In the genomic region with DNA sequence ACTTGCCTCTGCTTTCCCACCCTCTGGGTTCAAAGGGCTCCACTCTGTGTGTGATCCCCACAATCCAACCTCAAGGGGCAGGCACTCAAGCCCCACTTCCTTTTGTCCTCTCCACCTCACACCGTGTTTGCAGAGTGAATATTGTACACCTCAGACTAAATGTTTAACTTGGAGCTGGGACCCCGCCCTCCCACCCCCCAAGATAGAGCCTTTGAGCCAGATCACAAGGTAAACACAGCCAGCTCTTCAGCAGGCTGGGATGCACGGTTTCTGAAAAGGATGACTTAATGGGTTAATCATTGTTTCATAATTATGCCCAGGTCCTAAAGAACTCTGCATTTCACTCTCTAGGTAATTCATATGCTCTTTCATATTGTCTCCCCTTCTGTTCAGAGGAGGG, we compare ENCODE assay signal across 16 mouse cellular contexts. TPM values are rescaled to one million over a fixed set of nuclear protein-coding genes. Genes with fewer than 3 reads are reported as not detected.
DNase-seq lines count a peak whose midpoint lies in the region; ATAC-seq and TF ChIP-seq lines count a peak whose summit lies in the region.
"Had no signal": no experiment of that assay in that cellular context is flagged by ENCODE, and none has a peak within 500 bp of the region (broad histone marks: within the 10 kb centered on the region; RNA-seq: fewer than 3 reads in every experiment).

No protein-coding gene starts in this region.

- ATAC-seq in liver, embryonic 16.5 days (ENCODE audit: low read depth), result peak; percentile 9; the same call in 1 of the 2 replicates
- peak; percentile 55 for ATAC-seq in intestine, postnatal 0 days
- peak; percentile 18 for ATAC-seq in kidney, embryonic 16.5 days (ENCODE audit: low FRiP score, low TSS enrichment)
- no peak for ATAC-seq in stomach, embryonic 14.5 days (ENCODE audit: insufficient number of reproducible peaks, insufficient read depth, low FRiP score, low read depth)
- ATAC-seq in monocyte, adult 5-6 weeks (replicated peaks; ENCODE audit: insufficient number of reproducible peaks, low FRiP score, low TSS enrichment, poor library complexity, severe bottlenecking), result no peak
- ATAC-seq: forebrain, postnatal 0 days; midbrain, embryonic 15.5 days had no signal

- WGBS in liver, embryonic 16.5 days (ENCODE audit: insufficient replicate concordance), result 43% methylated on average over 3 of the region's 3 CpGs
- 11% methylated on average over 3 of the region's 3 CpGs for WGBS in intestine, postnatal 0 days
- WGBS in kidney, embryonic 16.5 days, result 49% methylated on average over 3 of the region's 3 CpGs
- 34% methylated on average over 3 of the region's 3 CpGs for WGBS in stomach, embryonic 14.5 days

- H3K27me3 ChIP-seq in liver, embryonic 16.5 days (ENCODE audit: control insufficient read depth, insufficient read depth, low read depth, low read length), result no peaks in the 10 kb centered on the region
- H3K27me3 ChIP-seq in intestine, postnatal 0 days (replicated peaks; ENCODE audit: control insufficient read depth, insufficient read depth, low read length), result no peaks in the 10 kb centered on the region
- no peaks in the 10 kb centered on the region for H3K27me3 ChIP-seq in kidney, embryonic 16.5 days (ENCODE audit: insufficient read depth, low read length)
- H3K27me3 ChIP-seq in stomach, embryonic 14.5 days (ENCODE audit: control insufficient read depth, insufficient read depth, low read length), result no peaks in the 10 kb centered on the region
- H3K27me3 ChIP-seq: embryonic facial prominence, embryonic 12.5 days; midbrain, embryonic 15.5 days had no signal

- H3K4me1 ChIP-seq in liver, embryonic 16.5 days (ENCODE audit: control insufficient read depth, low read depth, low read length), result peaks cover 3% of the 10 kb centered on the region
- H3K4me1 ChIP-seq in intestine, postnatal 0 days (replicated peaks; ENCODE audit: control insufficient read depth, insufficient read depth, low read length), result peaks cover 13% of the 10 kb centered on the region
- H3K4me1 ChIP-seq in kidney, embryonic 16.5 days (ENCODE audit: insufficient read depth, low read length), result peaks cover 37% of the 10 kb centered on the region
- H3K4me1 ChIP-seq in stomach, embryonic 14.5 days (ENCODE audit: control insufficient read depth, insufficient read depth, low read length), result peaks cover 10% of the 10 kb centered on the region

- no peak for DNase-seq in liver
- DNase-seq in left cerebral cortex, postnatal 36 days (ENCODE audit: low spot score in 2 of 2), result no peak
- DNase-seq in heart, postnatal 4 days, result no peak
- DNase-seq: adrenal gland, postnatal 25 days; cerebellum, adult 18-20 months; forebrain, postnatal 0 days; lung, adult 2 months; thymus, postnatal 36 days had no signal

- intact Hi-C loops in left cerebral cortex, postnatal 36 days (cut with DNase I), result loop anchor here (5.0 kb wide), 2 partner anchors 133 to 148 kb away; no protein-coding TSS in a partner anchor

- H3K9ac ChIP-seq in liver, embryonic 16.5 days (ENCODE audit: low read depth, low read length), result no peak overlapping the region
- no peak overlapping the region; the same call in 1 of the 2 replicates for H3K9ac ChIP-seq in intestine, postnatal 0 days (ENCODE audit: low read depth, low read length)
- H3K9ac ChIP-seq in kidney, embryonic 16.5 days (replicated peaks; ENCODE audit: low read length), result no peak overlapping the region; the same call in 1 of the 2 replicates
- no peak overlapping the region for H3K9ac ChIP-seq in stomach, embryonic 14.5 days (replicated peaks; ENCODE audit: low read depth, low read length)
- H3K9ac ChIP-seq: embryonic facial prominence, embryonic 12.5 days; forebrain, postnatal 0 days; midbrain, embryonic 15.5 days had no signal

- H3K9me3 ChIP-seq in liver, embryonic 16.5 days (replicated peaks; ENCODE audit: control insufficient read depth, low read length), result no peaks in the 10 kb centered on the region
- no peaks in the 10 kb centered on the region for H3K9me3 ChIP-seq in intestine, postnatal 0 days (ENCODE audit: control insufficient read depth)
- H3K9me3 ChIP-seq in kidney, embryonic 16.5 days (ENCODE audit: low read length), result no peaks in the 10 kb centered on the region
- H3K9me3 ChIP-seq in stomach, embryonic 14.5 days (ENCODE audit: control insufficient read depth, low read depth, low read length), result no peaks in the 10 kb centered on the region
- H3K9me3 ChIP-seq: embryonic facial prominence, embryonic 12.5 days; megakaryocyte, embryonic 14.5 days; midbrain, embryonic 15.5 days had no signal

- no peak overlapping the region for H3K4me2 ChIP-seq in liver, embryonic 16.5 days (ENCODE audit: low read depth, low read length)
- H3K4me2 ChIP-seq in intestine, postnatal 0 days (replicated peaks; ENCODE audit: low read depth), result peak overlapping the region; percentile 39
- H3K4me2 ChIP-seq in kidney, embryonic 16.5 days (replicated peaks; ENCODE audit: low read depth, low read length), result no peak overlapping the region; the same call in 1 of the 2 replicates
- H3K4me2 ChIP-seq in stomach, embryonic 14.5 days (replicated peaks; ENCODE audit: low read depth, low read length), result no peak overlapping the region
- H3K4me2 ChIP-seq: embryonic facial prominence, embryonic 12.5 days; midbrain, embryonic 15.5 days had no signal

- no peak overlapping the region for H3K4me3 ChIP-seq in liver, embryonic 16.5 days (ENCODE audit: low read depth, low read length)
- H3K4me3 ChIP-seq in intestine, postnatal 0 days (ENCODE audit: low read depth, low read length), result peak overlapping the region; percentile 18; the same call in 1 of the 2 replicates
- no peak overlapping the region for H3K4me3 ChIP-seq in kidney, embryonic 16.5 days (ENCODE audit: low read length)
- no peak overlapping the region for H3K4me3 ChIP-seq in stomach, embryonic 14.5 days (ENCODE audit: low read depth, low read length)
- H3K4me3 ChIP-seq: embryonic facial prominence, embryonic 12.5 days; megakaryocyte, embryonic 14.5 days; midbrain, embryonic 15.5 days had no signal

- no peak; the same call in 1 of the 2 replicates for TF ChIP-seq CTCF in intestine, postnatal 0 days (IDR thresholded peaks at IDR 0.05; ENCODE audit: low read depth)

- H3K27ac ChIP-seq in liver, embryonic 16.5 days (ENCODE audit: low read length), result peak overlapping the region; percentile 42
- H3K27ac ChIP-seq in intestine, postnatal 0 days (ENCODE audit: low read depth, low read length), result peak overlapping the region; percentile 98
- peak overlapping the region; percentile 93 for H3K27ac ChIP-seq in kidney, embryonic 16.5 days (ENCODE audit: low read length)
- peak overlapping the region; percentile 59; the same call in 1 of the 2 replicates for H3K27ac ChIP-seq in stomach, embryonic 14.5 days (ENCODE audit: low read length)
- H3K27ac ChIP-seq: embryonic facial prominence, embryonic 12.5 days; midbrain, embryonic 15.5 days had no signal

- H3K36me3 ChIP-seq in liver, embryonic 16.5 days (ENCODE audit: control insufficient read depth, insufficient read depth), result no peaks in the 10 kb centered on the region
- no peaks in the 10 kb centered on the region; the same call in 1 of the 2 replicates for H3K36me3 ChIP-seq in intestine, postnatal 0 days (ENCODE audit: control insufficient read depth, insufficient read depth)
- H3K36me3 ChIP-seq in kidney, embryonic 16.5 days (ENCODE audit: insufficient read depth, low read length), result no peaks in the 10 kb centered on the region
- H3K36me3 ChIP-seq in stomach, embryonic 14.5 days (ENCODE audit: control insufficient read depth, insufficient read depth, low read length), result no peaks in the 10 kb centered on the region
- H3K36me3 ChIP-seq: embryonic facial prominence, embryonic 12.5 days; midbrain, embryonic 15.5 days had no signal

RNA-seq across cellular contexts. Expression of a gene that starts 2.2 kb away (rescaled TPM):
- 13.6 and 15.8 TPM in 2 replicates for polyA plus RNA-seq in liver, embryonic 16.5 days (2015; fragmentation: Nextera tagmentation; extraction: Ambion mirVana)
- polyA plus RNA-seq in intestine, postnatal 0 days (2015; fragmentation: Nextera tagmentation; extraction: Ambion mirVana), result 34.6 and 36.8 TPM in 2 replicates
- 69.3 and 72.7 TPM in 2 replicates for polyA plus RNA-seq in kidney, embryonic 16.5 days (2015; fragmentation: Nextera tagmentation; extraction: Ambion mirVana)
- 37.9 and 45.1 TPM in 2 replicates for polyA plus RNA-seq in stomach, embryonic 14.5 days (2014; fragmentation: Nextera tagmentation; extraction: Ambion mirVana)
- 10 to 100 TPM; 68.0 to 79.8 TPM for total RNA-seq in left cerebral cortex, postnatal 36 days (2021)
- 51.5 to 79.9 TPM (median 76.7 TPM) in 3 replicates for total RNA-seq in monocyte, adult 5-6 weeks (2017)
- 100 to 1,000 TPM; 106 to 110 TPM for total RNA-seq in heart, postnatal 4 days (2021)

Comparison
In these comparisons a context has a peak if more than half of its experiments do, and no peak if none do; other contexts are left out.
1. ATAC-seq: peak in liver, embryonic 16.5 days (single experiment), intestine, postnatal 0 days (single experiment) and kidney, embryonic 16.5 days (single experiment); none in stomach, embryonic 14.5 days (single experiment) and monocyte, adult 5-6 weeks (single experiment).
2. H3K27ac ChIP-seq: peak in every context shown above with its lines; median percentile 98 in intestine, postnatal 0 days; 93 in kidney, embryonic 16.5 days; 59 in stomach, embryonic 14.5 days; 42 in liver, embryonic 16.5 days.